Mouse (Mus musculus): ENCODE results near the gene Ncf4.

DNA sequence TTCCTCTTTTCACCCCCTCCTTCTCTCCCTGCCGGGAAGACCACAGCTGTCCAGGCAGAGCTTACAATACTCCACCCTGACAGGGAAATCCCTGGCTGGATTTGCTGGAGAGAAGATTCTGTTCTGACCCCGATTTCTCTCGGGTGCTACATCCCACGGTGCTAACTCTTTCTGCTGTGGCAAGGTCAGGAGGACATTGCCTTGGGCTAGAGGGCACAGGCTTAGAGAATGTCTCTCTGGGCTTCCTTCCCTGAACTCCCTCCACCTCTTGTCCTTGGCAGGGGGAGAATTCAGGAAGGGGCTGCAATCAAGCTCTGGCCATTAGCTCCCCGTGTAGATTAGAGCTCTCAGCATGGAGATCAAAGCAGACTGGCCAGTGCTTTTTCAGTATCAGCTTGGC lies 65.3 kb downstream of the Ncf4 start:
- TF ChIP-seq CTCF (IDR thresholded peaks at IDR 0.05; ENCODE audit: low read depth) (no peak), EP300 (IDR thresholded peaks at IDR 0.05; ENCODE audit: low read depth) (no peak)
